Mouse (Mus musculus): ENCODE data around the gene Emilin2. TPM values are rescaled to one million over a fixed set of nuclear protein-coding genes. Genes with fewer than 3 reads are reported as not detected.

The Emilin2 gene
- total and polyA plus RNA-seq, 3 experiments: 37.2 to 43.5 (median 43.3) TPM

DNA sequence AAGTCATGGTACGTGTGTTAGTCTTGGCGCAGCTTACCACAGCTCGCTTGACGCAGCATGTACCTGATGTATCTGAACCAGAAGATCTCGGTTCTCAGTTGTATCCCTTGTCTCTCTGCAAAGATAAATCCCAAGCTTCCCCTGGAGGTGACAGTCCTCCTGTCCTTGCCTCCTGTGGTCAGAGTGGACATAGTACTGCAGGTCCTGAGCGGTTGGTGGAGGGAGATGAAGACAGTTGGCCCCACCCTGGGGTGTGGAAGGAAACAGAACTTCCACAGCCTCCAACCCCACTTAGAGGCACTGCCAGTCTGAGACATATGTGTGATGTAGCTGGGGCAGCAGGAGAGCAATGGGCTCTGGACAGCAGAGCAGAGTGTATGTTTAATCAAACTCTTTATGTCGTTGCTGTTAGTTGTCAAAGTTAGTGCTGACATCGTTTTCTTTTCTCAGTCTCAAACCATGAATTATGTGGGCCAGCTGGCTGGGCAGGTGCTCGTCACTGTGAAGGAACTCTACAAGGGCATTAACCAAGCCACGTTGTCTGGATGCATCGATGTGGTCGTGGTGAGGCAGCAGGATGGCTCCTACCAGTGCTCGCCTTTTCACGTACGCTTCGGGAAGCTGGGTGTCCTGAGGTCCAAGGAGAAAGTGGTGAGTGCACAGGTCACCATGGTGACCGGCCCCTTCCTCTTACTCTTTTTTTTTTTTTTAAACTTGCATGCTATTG lies 97.1 kb downstream of the Emilin2 start:
- no peak overlapping the region for H3K4me3 ChIP-seq
- no peaks in the 10 kb centered on the region for H3K27me3 ChIP-seq (ENCODE audit: control insufficient read depth, insufficient read depth, low read length)
- no peak for DNase-seq
- no peak overlapping the region for H3K27ac ChIP-seq
- WGBS: 81% methylated on average over 17 of the region's 17 CpGs
- TF ChIP-seq EP300 (IDR thresholded peaks at IDR 0.05; ENCODE audit: insufficient read depth, low read depth, low read length) (no peak), POLR2A (IDR thresholded peaks at IDR 0.05; ENCODE audit: insufficient read depth, low read depth, low read length) (no peak)
- H3K36me3 ChIP-seq (ENCODE audit: control insufficient read depth, insufficient read depth, low read length): no peaks in the 10 kb centered on the region; the same call in 1 of the 2 replicates
- H3K4me1 ChIP-seq (ENCODE audit: control insufficient read depth, insufficient read depth, low read length): peaks cover 1% of the 10 kb centered on the region; the same call in 1 of the 2 replicates
- no peak overlapping the region for H3K9ac ChIP-seq (ENCODE audit: low read depth, low read length)
- intact Hi-C loops (cut with DNase I): no loop called here
- H3K79me2 ChIP-seq (replicated peaks; ENCODE audit: control insufficient read depth, insufficient read depth, low read length): 0 out of 2 replicates have a peak, but pooled peaks cover 2% of the 10 kb centered on the region

DNA sequence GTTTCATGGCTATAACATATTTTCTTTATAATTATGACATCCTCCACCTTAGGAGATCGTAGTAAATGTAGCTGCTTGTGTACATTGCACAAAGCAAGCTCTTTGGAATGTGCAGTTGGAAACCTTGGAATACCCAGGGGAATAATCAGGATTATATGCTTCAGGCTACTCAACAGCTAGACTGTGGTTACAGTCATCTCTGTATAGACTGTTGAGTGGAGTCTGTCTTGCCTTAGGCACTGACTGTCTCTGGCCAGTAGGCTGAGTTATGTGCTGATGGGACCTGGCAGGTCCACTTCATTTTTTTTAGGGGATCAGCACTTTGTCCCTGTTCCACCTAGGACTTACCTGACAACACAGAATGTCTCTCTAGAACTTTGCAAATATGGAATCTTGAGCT lies 98.1 kb downstream of the Emilin2 start:
- H3K4me3 ChIP-seq: no peak overlapping the region
- 55% methylated on average over 1 of the region's 1 CpGs for WGBS
- H3K27ac ChIP-seq: no peak overlapping the region
- H3K36me3 ChIP-seq (ENCODE audit: control insufficient read depth, insufficient read depth, low read length): no peaks in the 10 kb centered on the region
- no peak for TF ChIP-seq EP300 (IDR thresholded peaks at IDR 0.05; ENCODE audit: insufficient read depth, low read depth, low read length)
- TF ChIP-seq CTCF (IDR thresholded peaks at IDR 0.05): no peak
- TF ChIP-seq POLR2A (IDR thresholded peaks at IDR 0.05; ENCODE audit: insufficient read depth, low read depth, low read length): no peak
- 0 out of 2 replicates have a peak, but pooled peaks cover 2% of the 10 kb centered on the region for H3K79me2 ChIP-seq (replicated peaks; ENCODE audit: control insufficient read depth, insufficient read depth, low read length)
- no peak overlapping the region for H3K9ac ChIP-seq (ENCODE audit: low read depth, low read length)
- intact Hi-C loops (cut with DNase I): no loop called here
- DNase-seq: no peak
- H3K27me3 ChIP-seq (ENCODE audit: control insufficient read depth, insufficient read depth, low read length): no peaks in the 10 kb centered on the region
- peaks cover 1% of the 10 kb centered on the region; the same call in 1 of the 2 replicates for H3K4me1 ChIP-seq (ENCODE audit: control insufficient read depth, insufficient read depth, low read length)

DNA sequence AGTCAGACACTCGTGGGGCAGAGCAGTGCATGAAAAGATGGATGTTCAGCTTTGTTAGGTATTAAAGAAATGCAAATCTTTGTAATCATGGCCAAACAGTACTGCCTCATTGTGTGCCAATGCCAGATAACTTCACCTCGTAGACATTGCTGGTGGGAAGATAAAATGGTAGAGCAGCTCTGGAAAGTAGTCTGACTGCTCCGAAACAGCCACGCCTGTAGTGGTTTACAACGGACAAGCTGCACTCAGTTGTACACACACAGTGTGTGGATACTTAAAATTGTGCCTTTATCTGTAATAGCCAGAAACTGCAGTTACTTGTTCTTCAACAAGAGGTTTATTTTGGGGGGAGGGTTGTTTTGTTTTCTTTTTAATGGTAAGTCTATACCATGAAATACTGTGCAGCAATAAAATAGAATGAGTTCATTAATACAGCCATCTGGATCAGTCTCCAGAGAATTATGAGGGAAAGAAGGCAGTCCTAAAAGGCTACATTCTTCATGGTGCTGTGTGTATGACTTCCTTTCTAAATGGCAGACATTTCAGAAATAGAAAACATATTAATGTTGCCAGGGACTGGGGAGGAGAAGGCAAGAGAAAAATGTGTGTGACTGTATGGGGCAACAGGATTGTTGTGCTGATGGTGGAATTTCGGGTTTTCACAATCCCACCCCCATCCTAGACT lies 99.7 kb downstream of the Emilin2 start:
- no peaks in the 10 kb centered on the region for H3K27me3 ChIP-seq (ENCODE audit: control insufficient read depth, insufficient read depth, low read length)
- peaks cover 1% of the 10 kb centered on the region; the same call in 1 of the 2 replicates for H3K4me1 ChIP-seq (ENCODE audit: control insufficient read depth, insufficient read depth, low read length)

DNA sequence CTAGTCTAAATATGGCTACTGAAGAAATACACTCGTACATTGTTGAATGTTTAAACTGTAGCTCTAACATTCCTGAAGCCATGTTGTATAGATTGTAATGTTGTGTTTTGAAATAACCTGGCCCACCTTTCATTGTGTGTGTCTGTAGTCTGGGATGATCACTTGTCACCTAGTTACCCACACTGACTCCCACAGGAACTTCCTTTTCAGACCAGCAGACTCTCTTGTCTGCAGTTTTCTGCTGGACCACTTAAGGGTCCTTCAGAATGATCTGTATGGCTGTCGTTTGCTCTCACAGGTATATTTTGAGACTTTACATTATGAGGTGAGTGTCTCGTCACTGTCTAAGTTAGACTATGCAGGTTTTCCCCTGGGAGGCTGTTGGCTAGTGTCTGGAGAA lies 101.8 kb downstream of the Emilin2 start:
- Histone ChIP-seq H3K4me1 (ENCODE audit: control insufficient read depth, insufficient read depth, low read length) (no peaks in the 10 kb centered on the region), H3K79me2 (replicated peaks; ENCODE audit: control insufficient read depth, insufficient read depth, low read length) (peaks cover 3% of the 10 kb centered on the region; the same call in 1 of the 2 replicates), H3K27me3 (ENCODE audit: control insufficient read depth, insufficient read depth, low read length) (no peaks in the 10 kb centered on the region), H3K4me3 (no peak overlapping the region), H3K27ac (no peak overlapping the region), H3K36me3 (ENCODE audit: control insufficient read depth, insufficient read depth, low read length) (no peaks in the 10 kb centered on the region), H3K9ac (ENCODE audit: low read depth, low read length) (no peak overlapping the region)
- no peak for DNase-seq
- intact Hi-C loops (cut with DNase I): no loop called here
- WGBS: 71% methylated on average over 3 of the region's 3 CpGs
- TF ChIP-seq EP300 (IDR thresholded peaks at IDR 0.05; ENCODE audit: insufficient read depth, low read depth, low read length) (no peak), POLR2A (IDR thresholded peaks at IDR 0.05; ENCODE audit: insufficient read depth, low read depth, low read length) (no peak), CTCF (IDR thresholded peaks at IDR 0.05) (no peak)

More for the DNA sequence above, 99.7 kb downstream of the Emilin2 start:
- 0 out of 2 replicates have a peak, but pooled peaks cover 2% of the 10 kb centered on the region for H3K79me2 ChIP-seq (replicated peaks; ENCODE audit: control insufficient read depth, insufficient read depth, low read length)
- intact Hi-C loops (cut with DNase I): no loop called here
- no peak overlapping the region for H3K27ac ChIP-seq
- TF ChIP-seq EP300 (IDR thresholded peaks at IDR 0.05; ENCODE audit: insufficient read depth, low read depth, low read length): no peak
- no peak for TF ChIP-seq POLR2A (IDR thresholded peaks at IDR 0.05; ENCODE audit: insufficient read depth, low read depth, low read length)
- TF ChIP-seq CTCF (IDR thresholded peaks at IDR 0.05): no peak
- no peaks in the 10 kb centered on the region for H3K36me3 ChIP-seq (ENCODE audit: control insufficient read depth, insufficient read depth, low read length)
- H3K4me3 ChIP-seq: no peak overlapping the region
- no peak for DNase-seq
- no peak overlapping the region for H3K9ac ChIP-seq (ENCODE audit: low read depth, low read length)
- 76% methylated on average over 6 of the region's 6 CpGs for WGBS

DNA sequence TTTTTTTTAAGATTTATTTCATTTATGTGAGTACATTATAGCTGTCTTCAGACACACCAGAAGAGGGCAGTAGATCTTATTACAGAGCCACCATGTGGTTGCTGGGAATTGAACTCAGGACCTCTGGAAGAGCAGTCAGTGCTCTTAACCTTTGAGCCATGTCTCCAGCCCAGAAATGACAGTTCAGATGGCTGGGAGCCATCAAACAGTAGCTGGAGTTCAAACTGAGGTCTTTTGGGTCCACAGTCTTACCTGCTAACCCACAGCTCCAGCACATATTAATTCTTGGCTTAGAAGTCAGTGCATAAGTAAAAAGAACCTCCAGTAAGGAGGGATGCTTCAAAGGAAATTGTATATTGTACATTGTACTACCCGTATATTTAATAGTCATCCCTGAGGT lies 102.9 kb downstream of the Emilin2 start:
- no peak overlapping the region for H3K4me3 ChIP-seq
- no peaks in the 10 kb centered on the region for H3K36me3 ChIP-seq (ENCODE audit: control insufficient read depth, insufficient read depth, low read length)
- no peaks in the 10 kb centered on the region for H3K27me3 ChIP-seq (ENCODE audit: control insufficient read depth, insufficient read depth, low read length)
- 91% methylated on average over 1 of the region's 1 CpGs for WGBS
- H3K79me2 ChIP-seq (replicated peaks; ENCODE audit: control insufficient read depth, insufficient read depth, low read length): peaks cover 3% of the 10 kb centered on the region; the same call in 1 of the 2 replicates
- no peaks in the 10 kb centered on the region for H3K4me1 ChIP-seq (ENCODE audit: control insufficient read depth, insufficient read depth, low read length)
- no peak overlapping the region for H3K27ac ChIP-seq
- TF ChIP-seq CTCF (IDR thresholded peaks at IDR 0.05) (no peak), EP300 (IDR thresholded peaks at IDR 0.05; ENCODE audit: insufficient read depth, low read depth, low read length) (no peak)
- no peak overlapping the region for H3K9ac ChIP-seq (ENCODE audit: low read depth, low read length)
- intact Hi-C loops (cut with DNase I): no loop called here
- DNase-seq: no peak

DNA sequence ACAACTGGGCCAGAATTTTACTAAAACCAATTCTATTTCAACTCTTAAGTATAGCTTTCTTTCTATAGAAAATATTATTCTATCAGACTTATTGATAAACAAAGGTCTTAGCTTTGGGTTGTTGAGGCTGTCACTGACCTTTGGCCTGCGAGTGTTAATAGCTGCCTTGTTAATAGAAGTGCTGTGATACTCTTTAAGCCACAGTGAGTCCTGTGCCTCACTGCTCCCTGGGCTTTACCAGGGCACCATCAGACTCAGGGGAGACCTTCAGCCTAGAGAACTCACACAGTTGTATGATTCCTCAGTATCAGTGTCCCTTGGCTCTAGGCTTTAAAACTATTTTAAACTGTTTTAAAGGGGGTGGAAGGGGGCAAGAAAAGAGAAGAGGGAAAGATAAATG lies 103.4 kb downstream of the Emilin2 start:
- intact Hi-C loops (cut with DNase I): no loop called here
- no peaks in the 10 kb centered on the region for H3K27me3 ChIP-seq (ENCODE audit: control insufficient read depth, insufficient read depth, low read length)
- no peak overlapping the region for H3K9ac ChIP-seq (ENCODE audit: low read depth, low read length)
- no peaks in the 10 kb centered on the region for H3K36me3 ChIP-seq (ENCODE audit: control insufficient read depth, insufficient read depth, low read length)
- TF ChIP-seq POLR2A (IDR thresholded peaks at IDR 0.05; ENCODE audit: insufficient read depth, low read depth, low read length) (no peak), EP300 (IDR thresholded peaks at IDR 0.05; ENCODE audit: insufficient read depth, low read depth, low read length) (no peak)
- peaks cover 3% of the 10 kb centered on the region; the same call in 1 of the 2 replicates for H3K79me2 ChIP-seq (replicated peaks; ENCODE audit: control insufficient read depth, insufficient read depth, low read length)
- H3K4me3 ChIP-seq: no peak overlapping the region
- no peak overlapping the region for H3K27ac ChIP-seq
- no peak for DNase-seq
- H3K4me1 ChIP-seq (ENCODE audit: control insufficient read depth, insufficient read depth, low read length): no peaks in the 10 kb centered on the region
- 100% methylated on average over 1 of the region's 1 CpGs for WGBS
